Mouse (Mus musculus): ENCODE results near the gene Tmem30b.

DNA sequence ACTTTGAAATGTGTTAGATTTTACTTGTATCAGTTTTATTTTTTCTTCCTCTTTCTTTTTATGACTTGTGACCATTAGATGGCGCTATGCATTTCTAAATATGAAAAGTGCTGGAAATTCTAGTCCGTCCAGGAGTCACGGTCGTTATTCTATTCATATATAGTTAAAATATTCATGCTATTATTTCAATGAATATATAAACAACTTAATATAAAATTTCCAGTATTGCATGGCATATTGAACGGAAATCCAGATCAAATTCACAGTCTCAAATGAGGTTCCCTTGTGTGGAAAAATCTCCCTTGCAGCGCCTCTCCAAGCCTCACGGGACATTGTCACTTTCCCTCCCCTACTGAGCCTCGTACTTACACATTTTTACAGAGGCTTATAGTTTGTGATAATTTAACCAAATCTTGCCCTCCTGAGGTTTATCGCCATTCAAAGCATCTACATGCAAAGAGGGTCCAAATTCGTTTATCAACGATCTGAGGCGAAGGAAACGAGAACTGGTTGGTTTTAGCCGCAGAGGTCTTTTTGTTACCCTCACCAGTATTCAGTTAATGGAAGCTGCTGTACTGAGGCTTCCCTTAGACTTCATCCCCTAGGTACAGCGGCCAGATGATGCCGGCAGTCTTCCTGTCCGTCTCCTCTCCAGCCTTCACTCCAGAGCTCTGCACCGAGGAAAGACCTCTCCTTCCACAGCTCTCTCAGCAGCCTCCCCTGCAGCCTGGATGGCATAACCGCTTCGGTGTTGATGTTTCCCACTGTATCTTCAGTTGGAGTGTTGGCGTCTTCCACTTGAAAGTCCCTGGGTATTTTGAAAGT is 18.8 kb upstream of the Tmem30b start:
- TF ChIP-seq CTCF (IDR thresholded peaks at IDR 0.05; ENCODE audit: low read depth) (peak; percentile 49), EP300 (IDR thresholded peaks at IDR 0.05; ENCODE audit: low read depth) (no peak)

Measured in heart, postnatal 0 days (tissue).